Mouse (Mus musculus): ENCODE measurements around the gene Klhdc7b.
"Not testable (repeated sequence)": the region's sequence is repeated elsewhere in the genome, so short reads cannot be mapped to it uniquely, and the experiment has no call there.

The Klhdc7b gene

GRCm38 (mm10) chr15:89428136-89428790 lies 43.5 kb downstream of the Klhdc7b start:
- DNase-seq (ENCODE audit: low spot score in 2 of 2): no peak

- no peak for DNase-seq (ENCODE audit: low spot score in 2 of 2)
Measured at GRCm38 (mm10) chr15:89428821-89429351, 44.2 kb downstream of the Klhdc7b start.

GRCm38 (mm10) chr15:89429352-89430221 lies 44.9 kb downstream of the Klhdc7b start, which contains the start of the genes C730034F03Rik, Gm44502 and Chkb:
C730034F03Rik (plus strand) TSS chr15:89429589.
Gm44502 (minus strand) TSS chr15:89429696.
Chkb (minus strand) TSS chr15:89429908.
- peak; percentile 85 to 89 for DNase-seq (ENCODE audit: low spot score in 2 of 2)

- DNase-seq (ENCODE audit: low spot score in 2 of 2): no peak
Measured at GRCm38 (mm10) chr15:89430341-89430740, 45.6 kb downstream of the Klhdc7b start.

- DNase-seq (ENCODE audit: low spot score in 2 of 2): not testable (repeated sequence)
Measured at GRCm38 (mm10) chr15:89430771-89431170, 46.1 kb downstream of the Klhdc7b start.

GRCm38 (mm10) chr15:89431271-89431670 lies 46.6 kb downstream of the Klhdc7b start:
- DNase-seq (ENCODE audit: low spot score in 2 of 2): no peak

- no peak for DNase-seq (ENCODE audit: low spot score in 2 of 2)
Measured at GRCm38 (mm10) chr15:89431806-89432205, 47.1 kb downstream of the Klhdc7b start.

- no peak for DNase-seq (ENCODE audit: low spot score in 2 of 2)
Measured at GRCm38 (mm10) chr15:89432946-89433345, 48.2 kb downstream of the Klhdc7b start.

GRCm38 (mm10) chr15:89434136-89434535 lies 49.4 kb downstream of the Klhdc7b start:
- no peak for DNase-seq (ENCODE audit: low spot score in 2 of 2)

GRCm38 (mm10) chr15:89435878-89436277 lies 51.2 kb downstream of the Klhdc7b start:
- DNase-seq (ENCODE audit: low spot score in 2 of 2): no peak
